Mouse (Mus musculus): Measurements from ENCODE around the gene Olfr461. TPM values are rescaled to one million over a fixed set of nuclear protein-coding genes. Genes with fewer than 3 reads are reported as not detected.

The Olfr461 gene
- polyA plus RNA-seq, 1 experiment from 2014 or later: 0.14 TPM

Other genes starting within 250 kb of the Olfr461 start
- gene Agk, start 229.9 kb downstream of the Olfr461 start, polyA plus RNA-seq (2015; fragmentation: Nextera tagmentation; extraction: Ambion mirVana): 39.8 and 41.2 TPM in 2 replicates
- 12.3 and 13.7 TPM in 2 replicates for gene E330009J07Rik, start 118.9 kb downstream of the Olfr461 start, polyA plus RNA-seq (2015; fragmentation: Nextera tagmentation; extraction: Ambion mirVana)
- gene Wee2, start 116.0 kb downstream of the Olfr461 start, polyA plus RNA-seq (2015; fragmentation: Nextera tagmentation; extraction: Ambion mirVana): 0.10 and 0.39 TPM in 2 replicates
- gene Ssbp1, start 83.7 kb downstream of the Olfr461 start, polyA plus RNA-seq (2015; fragmentation: Nextera tagmentation; extraction: Ambion mirVana): 124 and 131 TPM in 2 replicates
- 0.18 TPM in 1 of 2 replicates, not detected in the other for gene Tas2r137, start 63.8 kb downstream of the Olfr461 start, polyA plus RNA-seq (2015; fragmentation: Nextera tagmentation; extraction: Ambion mirVana)
- 0.40 TPM in 1 of 2 replicates, not detected in the other for gene Tas2r108, start 61.5 kb downstream of the Olfr461 start, polyA plus RNA-seq (2015; fragmentation: Nextera tagmentation; extraction: Ambion mirVana)
- not detected in 2 replicates for gene Prss37, start 35.5 kb downstream of the Olfr461 start, polyA plus RNA-seq (2015; fragmentation: Nextera tagmentation; extraction: Ambion mirVana)
- gene Olfr460, start 14.4 kb upstream of the Olfr461 start, polyA plus RNA-seq (2015; fragmentation: Nextera tagmentation; extraction: Ambion mirVana): not detected in 2 replicates
- 0.63 and 1.1 TPM in 2 replicates for gene Clec5a, start 30.8 kb upstream of the Olfr461 start, polyA plus RNA-seq (2015; fragmentation: Nextera tagmentation; extraction: Ambion mirVana)
- gene Tas2r138, start 58.3 kb upstream of the Olfr461 start, polyA plus RNA-seq (2015; fragmentation: Nextera tagmentation; extraction: Ambion mirVana): not detected in 2 replicates
- 0.21 and 0.22 TPM in 2 replicates for gene Mgam, start 73.8 kb upstream of the Olfr461 start, polyA plus RNA-seq (2015; fragmentation: Nextera tagmentation; extraction: Ambion mirVana)

All from neural tube, embryonic 13.5 days (tissue).